Mouse (Mus musculus) ovary, adult 18-20 months (tissue): ENCODE results near the gene Lpar1.

ENCODE experiments used
- DNase-seq: peaks from one replicate; pipeline ENCODE4 v3.0.0; 2022; ENCODE audit warnings: low spot score, mixed read lengths

Gene Lpar1

DNA sequence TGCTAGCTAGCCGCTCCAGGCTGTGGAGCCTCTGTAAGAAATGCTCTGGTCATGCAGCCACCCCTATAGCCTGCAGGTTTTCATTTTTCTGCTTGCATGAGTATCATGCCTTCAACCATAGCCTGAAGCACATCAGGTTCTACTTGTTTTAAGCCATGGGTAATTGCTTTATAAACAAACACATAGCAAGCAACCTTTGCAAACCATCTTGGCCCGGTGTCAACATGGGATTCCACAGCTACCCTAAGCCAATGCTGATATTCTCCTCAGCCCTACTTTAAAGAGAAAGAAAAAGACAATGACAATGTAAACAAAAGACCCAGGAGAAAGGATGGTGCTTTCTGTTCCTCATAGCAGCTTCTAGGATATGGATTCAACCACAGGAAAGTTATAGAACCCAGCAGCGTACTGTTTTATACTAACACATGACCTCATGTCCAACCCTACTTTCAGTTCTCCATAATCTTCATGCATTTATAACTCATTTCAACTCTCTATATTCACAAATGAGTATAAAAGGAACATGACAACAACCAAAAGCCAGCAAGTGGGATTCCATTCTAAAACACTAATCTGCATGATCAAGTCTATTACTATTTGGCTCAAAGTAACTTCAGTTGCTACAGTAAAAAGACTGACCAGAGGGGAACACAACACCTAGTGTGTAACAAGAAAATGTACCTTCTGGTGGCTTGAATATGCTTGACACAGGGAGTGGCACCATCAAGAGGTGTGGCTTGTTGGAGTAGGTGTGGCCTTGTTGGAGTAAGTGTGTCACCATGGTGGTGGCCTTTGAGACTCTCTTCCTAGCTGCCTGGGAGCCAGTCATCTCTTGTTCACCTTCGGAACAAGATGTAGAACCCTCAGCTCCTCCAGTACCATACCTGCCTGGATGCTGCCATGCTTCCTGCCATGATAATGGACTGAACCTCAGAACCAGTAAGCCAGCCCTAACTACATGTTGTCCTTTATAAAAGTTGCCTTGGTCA lies 46.9 kb downstream of the Lpar1 start:
- no peak for DNase-seq

DNA sequence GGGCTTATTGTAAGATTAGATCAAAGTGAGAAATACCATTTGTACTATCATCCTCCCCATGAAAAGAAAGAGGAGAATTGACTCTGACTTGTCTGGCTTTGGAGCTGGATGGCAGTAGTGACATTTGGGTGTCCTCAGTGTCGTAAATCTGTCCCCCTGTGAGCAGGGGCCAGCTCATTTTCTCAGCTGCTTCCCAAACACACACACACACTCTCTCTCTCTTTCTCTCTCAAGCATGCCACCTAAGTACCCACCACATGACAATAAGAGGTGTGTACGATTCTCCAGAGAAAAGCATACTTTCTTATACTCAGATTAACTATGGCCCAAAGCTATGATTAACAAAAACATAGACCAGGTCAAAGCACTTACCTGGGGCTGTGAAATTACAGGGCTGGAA lies 49.4 kb downstream of the Lpar1 start:
- no peak for DNase-seq

DNA sequence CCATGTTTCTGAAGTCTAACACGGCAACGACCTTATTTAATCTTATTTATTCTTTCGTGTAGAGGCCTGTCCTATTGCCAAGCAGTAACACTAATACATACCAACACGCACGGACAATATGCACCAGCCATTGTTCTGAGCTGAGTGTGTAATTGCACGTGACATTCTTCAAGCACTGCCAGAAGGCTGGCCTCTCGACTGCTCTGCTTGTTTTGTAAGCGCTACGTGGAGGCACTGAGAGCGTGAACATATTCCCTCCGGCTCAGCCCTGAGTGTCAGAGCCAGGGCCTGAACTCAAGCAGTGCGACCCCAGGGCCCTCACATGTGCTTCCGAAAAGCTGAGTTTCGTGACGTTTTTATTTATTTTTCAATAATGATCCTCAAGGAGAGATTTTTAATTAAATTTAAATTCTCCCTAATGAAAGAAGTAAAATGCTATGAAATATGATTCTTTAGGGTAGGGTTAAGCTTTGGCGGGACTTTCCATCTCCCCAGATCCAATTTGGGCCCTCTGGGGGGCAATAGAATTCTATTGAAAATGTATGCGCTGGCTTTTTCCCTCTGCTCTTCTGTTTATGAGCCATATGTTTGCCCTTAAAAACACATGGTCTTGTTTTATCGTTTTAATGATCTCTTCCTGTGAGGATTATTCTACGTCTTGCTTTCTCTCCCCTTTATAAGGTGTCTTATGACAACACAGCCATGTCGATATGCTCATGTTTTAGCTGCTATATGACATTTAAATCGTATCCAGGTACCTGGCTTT lies 52.5 kb downstream of the Lpar1 start:
- DNase-seq, result no peak

DNA sequence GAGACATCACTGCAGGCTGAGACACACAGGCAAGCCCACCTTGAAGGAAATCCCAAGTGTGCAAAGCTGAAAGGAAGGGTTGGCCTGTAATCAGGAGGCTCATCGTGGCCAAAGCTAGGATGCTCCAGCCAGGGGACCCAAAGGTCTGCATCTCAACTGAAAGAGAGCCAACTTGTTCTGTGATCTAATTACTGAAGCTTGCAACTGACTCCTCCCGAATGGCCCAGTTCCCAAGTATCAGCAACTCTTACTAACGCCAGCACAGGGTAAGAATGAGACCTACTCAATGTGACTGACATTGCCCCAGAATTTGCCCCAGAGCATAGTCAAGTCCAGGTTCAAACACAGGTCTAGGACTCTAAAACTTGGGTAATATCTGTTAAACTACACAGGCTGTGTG lies 53.9 kb downstream of the Lpar1 start:
- DNase-seq, result no peak

DNA sequence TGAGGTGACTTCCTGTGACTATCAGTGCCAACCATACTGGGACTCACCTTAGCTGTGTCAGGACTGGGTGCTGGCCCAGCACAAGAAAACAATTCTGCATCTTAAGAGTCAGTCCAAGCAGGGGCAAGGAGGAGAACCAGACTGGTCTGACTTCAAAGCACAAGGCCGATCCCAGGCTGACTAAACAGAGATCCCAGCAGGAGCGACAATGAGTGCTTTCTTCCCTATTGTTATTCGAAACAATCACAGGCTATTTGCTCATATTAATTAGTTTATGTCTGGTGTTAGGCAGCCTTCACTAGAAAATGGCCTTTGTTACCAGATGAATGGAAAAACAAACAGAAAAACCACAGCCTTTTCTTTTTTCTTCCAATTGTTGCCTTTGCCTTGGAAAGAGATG lies 54.5 kb downstream of the Lpar1 start:
- DNase-seq, result no peak

DNA sequence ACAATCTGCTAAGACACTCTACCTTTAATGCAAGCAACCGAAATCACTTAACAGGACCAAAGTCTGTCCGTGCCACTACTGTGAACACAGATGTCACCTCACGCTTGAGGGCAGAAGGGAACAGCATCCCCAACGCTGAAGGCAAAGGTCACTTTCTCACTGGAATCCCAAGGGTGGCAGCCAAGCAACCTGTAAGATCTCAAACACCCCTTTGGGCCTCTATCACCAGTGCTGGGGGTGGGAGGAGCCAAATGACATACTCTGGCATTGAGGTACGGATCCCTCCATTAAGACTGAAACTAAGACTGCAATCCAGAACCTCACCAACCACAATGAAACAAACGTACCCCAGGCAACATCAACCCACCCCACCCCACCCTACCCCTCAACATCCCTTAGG lies 55.0 kb downstream of the Lpar1 start:
- DNase-seq, result no peak

DNA sequence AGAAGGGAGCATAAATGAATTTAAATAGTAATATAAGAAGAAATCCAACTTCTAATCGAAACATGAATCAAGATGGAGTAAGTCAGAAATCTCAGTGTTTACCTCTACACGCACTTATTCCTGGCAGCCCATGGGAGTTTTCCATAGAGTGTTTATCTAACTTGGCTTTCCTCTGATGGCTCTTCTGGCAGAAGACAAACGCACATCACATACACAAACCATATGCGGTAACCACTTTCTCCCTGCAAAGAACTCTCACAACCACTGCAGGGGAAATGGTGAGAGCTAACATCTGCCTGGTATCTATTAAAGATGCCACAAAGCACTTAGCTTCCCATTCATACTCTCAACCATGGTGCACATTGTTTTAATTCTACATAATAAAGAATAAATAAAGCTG lies 56.4 kb downstream of the Lpar1 start:
- DNase-seq, result no peak

DNA sequence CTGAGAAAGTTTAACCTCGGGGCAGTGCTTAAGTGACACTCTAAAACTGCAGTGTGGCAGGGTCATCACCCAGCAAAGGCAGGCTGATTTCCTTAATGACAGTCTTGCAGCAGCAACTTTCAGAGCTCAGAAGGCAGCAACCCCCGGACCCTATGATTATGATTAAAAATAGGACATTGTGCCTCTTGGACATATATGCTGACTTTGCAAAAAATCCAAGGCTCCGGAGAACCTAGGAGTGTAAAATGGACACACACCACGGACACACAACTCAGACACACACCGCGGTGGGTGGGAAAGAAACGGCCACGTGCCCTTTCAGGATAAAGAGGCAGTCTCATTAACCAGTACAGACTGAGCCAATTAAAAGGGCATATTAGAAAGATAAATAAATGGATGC lies 57.0 kb downstream of the Lpar1 start:
- DNase-seq, result no peak

DNA sequence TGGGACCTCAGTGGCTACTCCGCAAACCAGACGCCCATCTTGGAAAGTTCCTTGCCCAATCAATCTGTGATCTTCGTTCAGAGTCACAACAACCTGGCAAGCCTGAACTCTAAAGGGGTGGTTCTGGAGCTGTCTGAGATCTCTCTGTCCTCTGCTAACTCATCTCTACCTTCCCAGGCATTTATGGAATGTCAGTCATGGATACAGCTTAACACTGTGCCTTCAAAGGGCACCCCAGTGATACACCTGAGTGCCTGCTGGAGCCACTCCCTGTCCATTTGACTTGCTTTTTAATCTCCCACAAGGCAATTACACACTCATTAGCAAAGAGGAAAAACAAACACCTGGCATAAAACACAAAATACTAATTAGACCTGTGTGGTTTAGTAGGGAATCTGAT lies 62.0 kb downstream of the Lpar1 start:
- DNase-seq, result no peak

DNA sequence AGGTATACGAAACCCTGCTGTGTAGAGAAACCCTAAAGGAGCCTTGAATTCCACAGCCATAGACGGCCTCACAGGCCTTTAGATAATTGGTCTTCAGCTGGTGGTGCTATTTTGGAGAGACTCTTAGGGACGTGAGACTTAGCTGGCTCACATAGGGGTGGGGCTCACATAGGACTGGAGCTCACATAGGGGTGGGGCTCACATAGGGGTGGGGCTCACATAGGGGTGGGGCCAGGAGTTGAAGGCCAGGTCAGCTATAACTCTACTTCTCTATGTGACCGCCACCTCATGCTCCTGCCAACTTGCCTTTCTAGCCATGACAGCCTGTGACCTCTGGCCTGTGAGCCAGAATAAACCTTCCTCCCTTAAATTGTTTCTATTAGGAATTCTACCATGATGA lies 63.3 kb downstream of the Lpar1 start:
- no peak for DNase-seq

DNA sequence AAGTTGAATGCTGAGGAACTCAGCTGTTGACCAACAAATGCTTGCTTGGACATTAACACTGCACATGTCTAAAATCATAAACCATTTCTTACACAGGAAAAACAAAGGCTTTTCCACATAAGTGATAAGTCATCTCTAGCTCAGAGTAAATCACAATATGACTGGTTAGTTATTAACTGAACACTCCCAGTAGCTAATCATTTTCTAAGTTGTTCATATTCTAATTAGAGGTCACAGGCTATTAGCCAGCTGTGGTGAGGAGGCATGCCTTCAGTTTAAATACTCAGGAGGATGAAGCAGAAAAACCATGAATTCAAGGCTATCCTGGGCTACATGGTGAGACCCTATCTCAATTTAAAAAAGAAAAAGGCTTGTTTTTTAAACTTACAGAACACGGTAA lies 75.1 kb downstream of the Lpar1 start:
- DNase-seq, result no peak

DNA sequence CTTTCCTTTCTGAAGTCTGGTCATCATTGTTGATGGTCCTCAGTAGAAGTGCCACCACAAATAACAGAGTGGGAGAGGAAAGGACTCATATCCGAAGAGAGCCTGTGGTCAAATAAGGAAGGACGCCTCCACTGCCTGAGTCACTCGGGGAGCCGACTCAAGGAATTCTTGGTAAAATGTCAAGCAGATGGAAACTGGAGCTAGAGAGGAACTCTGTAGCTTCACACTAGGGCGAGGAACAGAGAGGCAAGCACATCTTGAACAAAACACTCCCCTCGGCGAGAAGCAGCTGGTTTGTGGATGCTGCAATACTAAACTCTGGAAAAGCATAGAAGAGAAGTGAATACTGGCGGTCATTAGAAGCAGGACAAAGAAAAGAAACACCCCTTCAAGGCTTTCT lies 76.0 kb downstream of the Lpar1 start:
- no peak for DNase-seq

DNA sequence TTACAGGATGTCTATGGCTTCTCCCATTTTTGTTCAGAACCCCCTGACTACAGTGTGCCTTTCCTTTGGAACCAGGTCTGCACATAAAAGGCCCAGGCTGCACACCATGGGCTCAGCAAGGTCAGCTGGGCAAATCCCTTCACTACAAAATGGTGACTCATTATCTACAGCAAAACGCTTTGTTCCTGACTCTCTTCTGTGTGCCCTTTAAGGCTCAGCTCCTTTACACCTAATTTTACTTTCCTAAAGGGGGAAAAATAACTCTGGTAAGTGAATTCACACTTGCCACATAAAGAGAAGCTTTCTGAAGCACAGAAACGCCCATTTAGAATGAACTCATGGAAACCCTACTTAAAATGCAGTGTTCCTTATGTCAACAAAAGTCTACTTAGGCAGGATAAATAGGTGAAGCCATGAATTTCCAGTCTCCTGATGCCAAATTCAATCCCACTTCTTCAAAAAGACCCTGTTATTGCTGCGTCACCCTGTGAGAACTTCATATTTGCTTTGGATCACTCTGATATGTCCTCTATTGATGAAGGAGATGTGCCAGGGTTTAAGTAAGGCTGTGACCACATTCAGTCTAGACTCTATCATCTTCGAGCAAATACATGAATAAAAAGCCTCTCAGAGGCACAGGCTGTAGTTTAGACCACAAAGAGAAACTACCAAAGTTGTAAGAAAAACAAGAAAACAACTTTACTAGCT lies 82.3 kb downstream of the Lpar1 start:
- DNase-seq, result no peak

DNA sequence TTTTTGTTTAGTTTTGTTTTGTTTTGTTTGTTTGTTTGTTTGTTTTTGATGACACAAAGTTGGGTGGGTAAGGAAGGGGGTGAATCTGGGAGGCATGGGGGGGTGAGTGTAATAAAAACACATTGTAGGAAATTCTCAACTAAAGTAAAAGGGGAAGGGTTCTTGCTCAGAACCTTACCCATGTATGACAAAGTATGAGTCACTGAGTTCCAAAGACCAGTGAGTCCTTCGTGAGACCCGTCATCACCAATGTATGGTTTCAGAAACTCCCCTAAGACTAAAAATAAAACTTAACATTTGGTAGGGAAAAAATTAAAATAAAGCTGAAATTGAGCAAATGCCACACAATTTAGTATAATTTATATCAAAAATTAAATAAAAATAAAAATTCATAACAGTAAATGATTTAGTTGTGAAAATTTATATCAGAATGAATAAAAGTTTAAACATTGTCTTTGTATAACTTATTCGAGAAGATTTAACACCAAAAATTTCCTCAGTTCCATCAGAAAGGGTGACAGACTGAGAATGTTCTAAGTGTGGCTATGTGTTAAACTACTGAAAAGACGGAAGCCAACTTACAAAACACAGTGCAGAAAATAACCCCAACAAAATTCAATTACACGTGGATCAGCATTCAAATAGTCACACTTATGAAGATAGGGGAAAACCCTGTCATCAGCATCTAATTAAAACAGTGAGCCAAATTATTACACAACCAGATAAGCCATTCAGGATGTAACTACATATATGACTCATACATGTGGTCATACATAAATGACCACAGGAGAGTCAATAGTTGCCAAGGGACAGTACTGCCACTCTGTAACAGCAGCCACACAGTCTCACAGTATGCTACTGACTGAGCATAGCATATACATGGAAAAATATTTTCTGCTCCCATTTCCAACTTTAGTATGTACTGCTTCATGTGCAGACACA lies 83.8 kb downstream of the Lpar1 start:
- DNase-seq, result no peak

DNA sequence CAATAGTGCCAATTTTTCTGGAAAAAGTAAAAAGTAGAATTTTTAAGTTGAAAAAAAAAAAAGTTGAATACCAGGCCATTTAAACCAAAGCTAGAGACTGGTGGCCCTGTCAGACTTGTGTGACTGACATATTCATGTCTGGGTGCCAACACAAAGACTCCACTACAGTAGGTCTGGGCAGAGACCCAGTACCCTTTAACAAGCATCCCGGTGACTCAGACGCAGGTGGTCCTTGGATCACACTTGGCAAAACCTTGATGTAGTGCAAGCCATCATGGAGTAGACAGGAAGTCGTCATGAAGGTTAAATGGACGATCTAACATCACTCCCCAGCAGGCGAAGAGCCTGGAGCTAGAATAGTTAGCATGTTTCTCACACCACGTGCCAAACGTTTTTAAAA lies 84.7 kb downstream of the Lpar1 start:
- no peak for DNase-seq

DNA sequence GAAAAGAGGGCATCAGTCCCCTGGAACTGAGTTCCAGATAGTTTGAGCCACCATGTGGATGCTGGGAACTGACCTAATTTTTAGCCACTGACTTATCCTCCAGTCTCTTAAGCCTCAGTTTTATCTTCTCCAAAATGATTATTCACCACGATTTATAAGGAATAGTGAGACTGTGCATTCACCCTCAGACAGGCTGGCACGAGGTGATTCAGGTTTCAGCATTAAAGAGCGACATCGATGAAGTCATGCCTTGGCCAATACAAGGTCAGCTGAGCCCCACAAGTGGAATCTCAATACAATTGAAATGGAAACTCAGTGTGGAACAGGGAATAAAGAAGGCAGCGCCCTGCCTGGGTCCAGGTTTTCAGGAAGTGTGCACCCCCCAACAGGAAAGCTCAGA lies 88.1 kb downstream of the Lpar1 start:
- DNase-seq, result no peak

DNA sequence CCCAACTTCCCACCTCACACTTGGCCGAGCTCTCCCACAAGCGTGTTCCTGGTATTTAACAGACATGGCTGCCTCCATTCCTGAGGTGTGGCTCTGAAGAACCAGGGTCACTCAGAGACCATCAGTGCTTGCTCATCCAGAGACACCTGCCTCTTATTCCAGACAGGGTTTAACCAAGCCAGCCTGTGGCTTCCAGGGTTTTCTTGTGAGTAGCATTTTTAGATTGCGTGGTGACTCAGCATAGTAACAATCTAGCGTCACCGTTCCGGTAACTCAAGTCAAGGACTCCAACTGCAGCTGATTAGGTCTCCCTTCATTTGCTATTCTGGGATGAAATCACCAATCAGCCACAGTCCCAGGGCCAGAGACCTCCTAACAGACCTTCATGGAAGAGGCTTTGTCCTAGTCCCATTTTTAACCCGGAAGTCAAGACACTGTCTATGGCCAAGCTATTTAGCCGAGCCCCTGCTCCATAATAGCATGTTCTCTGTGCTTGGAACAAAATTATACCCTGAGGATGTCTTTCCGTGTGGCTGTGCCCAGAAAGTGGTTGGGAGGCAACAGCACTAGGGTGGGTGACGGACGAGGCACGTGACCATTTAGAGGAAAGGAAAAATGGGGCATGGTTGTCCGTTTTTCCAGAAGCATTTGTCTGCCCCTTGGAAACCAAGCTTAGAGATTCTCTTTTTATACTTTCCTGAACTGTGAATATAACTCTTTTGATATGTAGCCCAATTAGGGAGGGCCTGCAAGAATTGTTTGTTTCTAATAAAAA lies 89.1 kb downstream of the Lpar1 start:
- DNase-seq, result no peak

DNA sequence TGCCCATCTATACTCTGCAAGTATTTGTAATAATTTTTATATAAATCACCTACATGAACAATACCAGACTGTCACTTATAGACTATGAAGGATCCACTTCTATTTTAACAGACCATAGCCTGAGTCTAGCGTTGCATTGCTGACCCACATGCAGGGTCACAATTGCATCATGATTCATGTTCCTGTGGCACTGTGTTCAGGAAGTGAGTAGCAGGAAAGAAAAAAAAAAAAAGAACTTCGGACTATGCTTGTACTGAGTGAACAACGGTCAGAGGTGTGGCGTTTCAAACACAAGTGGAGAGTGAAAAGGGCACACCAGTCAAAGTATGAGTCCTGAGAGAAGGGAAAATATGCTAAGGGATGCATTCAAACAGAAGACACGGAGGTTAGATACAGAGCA lies 90.7 kb downstream of the Lpar1 start:
- DNase-seq, result no peak

DNA sequence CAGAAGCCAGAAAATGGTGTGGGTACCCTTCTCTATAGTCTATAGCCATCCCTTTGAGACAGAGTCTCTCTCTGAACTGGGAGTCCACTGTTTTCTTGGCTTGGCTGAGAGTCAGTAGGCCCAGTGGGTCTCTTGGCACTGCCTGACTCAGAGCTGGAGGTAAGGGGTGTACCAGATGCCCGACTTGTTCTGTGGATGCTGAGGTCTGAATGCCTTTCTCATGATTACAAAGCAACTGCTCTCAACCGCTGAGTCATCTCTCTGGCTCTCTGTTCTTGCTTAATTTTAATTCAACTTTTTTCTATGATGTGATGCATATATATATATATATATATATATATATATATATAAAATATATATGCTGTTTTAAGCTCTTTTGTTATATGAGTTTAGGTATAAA lies 91.1 kb downstream of the Lpar1 start:
- no peak for DNase-seq

DNA sequence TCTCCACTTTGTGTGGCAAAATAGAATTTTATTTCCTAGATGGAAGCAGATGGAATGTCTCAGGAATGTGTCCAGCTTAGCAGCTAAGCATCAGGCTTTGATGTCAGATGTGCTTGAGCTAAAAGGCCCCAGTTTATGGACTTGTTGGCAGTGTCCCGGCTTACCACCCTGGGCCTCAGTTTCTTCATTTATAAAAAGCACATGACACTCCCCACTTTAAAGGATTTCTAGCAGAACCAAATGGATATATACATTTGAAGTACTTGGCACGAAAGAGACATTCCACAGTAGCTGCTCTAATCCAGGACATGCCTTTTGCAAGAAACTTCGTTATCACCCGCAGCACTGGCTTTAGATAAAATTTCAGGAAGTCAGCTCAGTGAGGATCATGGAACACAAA lies 100.4 kb downstream of the Lpar1 start:
- no peak for DNase-seq

DNA sequence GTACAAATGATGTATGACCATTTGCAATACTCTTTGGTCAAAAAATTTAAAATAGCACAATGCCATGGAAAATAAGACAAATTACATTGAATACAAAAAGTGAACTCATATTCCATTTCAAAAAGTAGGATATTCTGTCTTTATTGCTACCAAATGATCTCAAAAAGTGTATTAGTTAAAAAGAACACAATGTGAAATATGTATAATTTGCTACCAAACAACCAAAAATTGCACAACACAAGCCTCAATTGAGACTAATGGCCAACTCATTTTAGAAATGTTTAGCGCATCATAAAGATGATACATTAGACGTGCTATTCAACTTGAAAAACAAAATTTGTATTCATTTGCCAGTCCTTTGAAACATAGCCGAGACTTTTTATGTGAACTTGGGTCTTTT lies 104.9 kb downstream of the Lpar1 start:
- DNase-seq, result no peak
